ENCODE assay signal across 19 mouse cellular contexts in genomic region chr8:81388953-81389352, GRCm38 (mm10). TPM values are rescaled to one million over a fixed set of nuclear protein-coding genes. Genes with fewer than 3 reads are reported as not detected.
DNase-seq lines count a peak whose midpoint lies in the region; ATAC-seq lines count a peak whose summit lies in the region.
"Had no signal": no experiment of that assay in that cellular context is flagged by ENCODE, and none has a peak within 500 bp of the region (broad histone marks: within the 10 kb centered on the region; RNA-seq: fewer than 3 reads in every experiment).

No protein-coding gene starts in this region.

- H3K4me2 ChIP-seq in midbrain, embryonic 16.5 days (ENCODE audit: low read length), result no peak overlapping the region
- H3K4me2 ChIP-seq in midbrain, embryonic 14.5 days (ENCODE audit: low read length), result no peak overlapping the region
- H3K4me2 ChIP-seq: embryonic facial prominence, embryonic 12.5 days; forebrain, embryonic 13.5 days; heart, embryonic 12.5 days; hindbrain, embryonic 14.5 days; intestine, embryonic 15.5 days had no signal

- no peaks in the 10 kb centered on the region for H3K9me3 ChIP-seq in midbrain, embryonic 16.5 days (replicated peaks; ENCODE audit: control insufficient read depth, low read length, poor library complexity, severe bottlenecking)
- H3K9me3 ChIP-seq in midbrain, embryonic 14.5 days (ENCODE audit: control insufficient read depth, low read length), result no peaks in the 10 kb centered on the region
- H3K9me3 ChIP-seq: embryonic facial prominence, embryonic 12.5 days; forebrain, embryonic 13.5 days; heart, embryonic 12.5 days; hindbrain, embryonic 10.5 days; intestine, embryonic 15.5 days had no signal

- DNase-seq in adrenal gland, postnatal 14 days, result peak; percentile 19
- DNase-seq in adrenal gland, adult 18-20 months (ENCODE audit: low spot score in 2 of 2), result no peak
- DNase-seq in midbrain, embryonic 14.5 days, result no peak
- peak; percentile 8 to 18 for DNase-seq in frontal cortex, adult 2 months (ENCODE audit: extremely low spot score in 1 of 2, low spot score in 1 of 2)
- no peak for DNase-seq in embryo, embryonic 9.5 days (ENCODE audit: extremely low spot score)
- DNase-seq: cerebellum, adult 11 months; cerebellum, adult 8-10 months; cerebellum, postnatal 14 days; embryo, embryonic 11 days; gastrocnemius, adult 2 months; gastrocnemius, postnatal 25 days; kidney, adult 18-20 months had no signal

- H3K27ac ChIP-seq in midbrain, embryonic 16.5 days (ENCODE audit: low read length), result 0 out of 2 replicates have a peak overlapping the region, but pooled peaks have one; percentile 8
- no peak overlapping the region for H3K27ac ChIP-seq in midbrain, embryonic 14.5 days (replicated peaks; ENCODE audit: low read depth, low read length)
- H3K27ac ChIP-seq: embryonic facial prominence, embryonic 12.5 days; forebrain, embryonic 13.5 days; gastrocnemius, adult 2 months; hindbrain, embryonic 10.5 days; hindbrain, embryonic 14.5 days; intestine, embryonic 15.5 days had no signal

- H3K4me3 ChIP-seq in midbrain, embryonic 16.5 days (ENCODE audit: low read depth, low read length), result no peak overlapping the region
- H3K4me3 ChIP-seq in midbrain, embryonic 14.5 days (replicated peaks; ENCODE audit: low read depth, low read length), result no peak overlapping the region
- H3K4me3 ChIP-seq: embryonic facial prominence, embryonic 12.5 days; forebrain, embryonic 13.5 days; gastrocnemius, adult 2 months; heart, embryonic 12.5 days; hindbrain, embryonic 10.5 days; intestine, embryonic 15.5 days had no signal

- ATAC-seq in midbrain, embryonic 16.5 days, result no peak
- no peak for ATAC-seq in midbrain, embryonic 14.5 days (ENCODE audit: low FRiP score, low TSS enrichment)
- ATAC-seq: forebrain, embryonic 13.5 days; intestine, embryonic 15.5 days had no signal

- no peak overlapping the region for H3K9ac ChIP-seq in midbrain, embryonic 16.5 days (ENCODE audit: low read depth, low read length)
- H3K9ac ChIP-seq in midbrain, embryonic 14.5 days (replicated peaks; ENCODE audit: low read length), result no peak overlapping the region
- H3K9ac ChIP-seq: embryonic facial prominence, embryonic 12.5 days; forebrain, embryonic 13.5 days; heart, embryonic 12.5 days; hindbrain, embryonic 14.5 days; intestine, embryonic 15.5 days had no signal

- H3K27me3 ChIP-seq in midbrain, embryonic 16.5 days (ENCODE audit: control insufficient read depth, insufficient read depth, low read depth, low read length), result no peaks in the 10 kb centered on the region
- no peaks in the 10 kb centered on the region for H3K27me3 ChIP-seq in midbrain, embryonic 14.5 days (ENCODE audit: control insufficient read depth, insufficient read depth, low read length)
- H3K27me3 ChIP-seq: embryonic facial prominence, embryonic 12.5 days; forebrain, embryonic 13.5 days; heart, embryonic 12.5 days; intestine, embryonic 15.5 days had no signal

- WGBS in midbrain, embryonic 16.5 days, result 82% methylated on average over 6 of the region's 6 CpGs
- 92% methylated on average over 6 of the region's 6 CpGs for WGBS in midbrain, embryonic 14.5 days

- no peaks in the 10 kb centered on the region for H3K4me1 ChIP-seq in midbrain, embryonic 16.5 days (ENCODE audit: control insufficient read depth, insufficient read depth, low read length)
- H3K4me1 ChIP-seq in midbrain, embryonic 14.5 days (ENCODE audit: control insufficient read depth, insufficient read depth, low read length), result no peaks in the 10 kb centered on the region
- H3K4me1 ChIP-seq: embryonic facial prominence, embryonic 12.5 days; forebrain, embryonic 13.5 days; heart, embryonic 12.5 days; hindbrain, embryonic 10.5 days; intestine, embryonic 15.5 days had no signal

- no peaks in the 10 kb centered on the region for H3K36me3 ChIP-seq in midbrain, embryonic 16.5 days (ENCODE audit: control insufficient read depth, insufficient read depth, low read length)
- H3K36me3 ChIP-seq in midbrain, embryonic 14.5 days (ENCODE audit: control insufficient read depth, insufficient read depth, low read length), result no peaks in the 10 kb centered on the region
- H3K36me3 ChIP-seq: embryonic facial prominence, embryonic 12.5 days; heart, embryonic 12.5 days; hindbrain, embryonic 10.5 days; intestine, embryonic 15.5 days had no signal

RNA-seq across cellular contexts. Expression of gene Inpp4b, which starts 46.6 kb away (rescaled TPM):
- 6.2 and 19.2 TPM in 2 replicates for total RNA-seq in adrenal gland, postnatal 14 days (2021)
- 1 to 10 TPM; 4.6 to 9.2 TPM for total RNA-seq in adrenal gland, adult 18-20 months (2021)
- 10.8 and 11.0 TPM in 2 replicates for polyA plus RNA-seq in midbrain, embryonic 16.5 days (2015; fragmentation: Nextera tagmentation; extraction: Ambion mirVana)
- polyA plus RNA-seq in midbrain, embryonic 14.5 days (2014; fragmentation: Nextera tagmentation; extraction: Ambion mirVana), result 6.2 and 8.1 TPM in 2 replicates
- 6.4 and 6.9 TPM in 2 replicates for polyA plus RNA-seq in frontal cortex, adult 2 months (2012; rRNA removed)

Comparison
In these comparisons a context has a peak if more than half of its experiments do, and no peak if none do; other contexts are left out.
1. DNase-seq: peak in adrenal gland, postnatal 14 days (single experiment) and frontal cortex, adult 2 months (2 of 2); none in adrenal gland, adult 18-20 months (0 of 2), midbrain, embryonic 14.5 days (single experiment) and embryo, embryonic 9.5 days (single experiment).